Mouse (Mus musculus) frontal cortex, postnatal 36 days (tissue): Measurements from ENCODE around the gene Nup35.

ENCODE experiments used
- DNase-seq, 2 experiments: peaks; one replicate each; pipeline ENCODE4 v3.0.0; 2022; ENCODE audit warnings: low spot score in 2 of 2

The Nup35 gene

DNA sequence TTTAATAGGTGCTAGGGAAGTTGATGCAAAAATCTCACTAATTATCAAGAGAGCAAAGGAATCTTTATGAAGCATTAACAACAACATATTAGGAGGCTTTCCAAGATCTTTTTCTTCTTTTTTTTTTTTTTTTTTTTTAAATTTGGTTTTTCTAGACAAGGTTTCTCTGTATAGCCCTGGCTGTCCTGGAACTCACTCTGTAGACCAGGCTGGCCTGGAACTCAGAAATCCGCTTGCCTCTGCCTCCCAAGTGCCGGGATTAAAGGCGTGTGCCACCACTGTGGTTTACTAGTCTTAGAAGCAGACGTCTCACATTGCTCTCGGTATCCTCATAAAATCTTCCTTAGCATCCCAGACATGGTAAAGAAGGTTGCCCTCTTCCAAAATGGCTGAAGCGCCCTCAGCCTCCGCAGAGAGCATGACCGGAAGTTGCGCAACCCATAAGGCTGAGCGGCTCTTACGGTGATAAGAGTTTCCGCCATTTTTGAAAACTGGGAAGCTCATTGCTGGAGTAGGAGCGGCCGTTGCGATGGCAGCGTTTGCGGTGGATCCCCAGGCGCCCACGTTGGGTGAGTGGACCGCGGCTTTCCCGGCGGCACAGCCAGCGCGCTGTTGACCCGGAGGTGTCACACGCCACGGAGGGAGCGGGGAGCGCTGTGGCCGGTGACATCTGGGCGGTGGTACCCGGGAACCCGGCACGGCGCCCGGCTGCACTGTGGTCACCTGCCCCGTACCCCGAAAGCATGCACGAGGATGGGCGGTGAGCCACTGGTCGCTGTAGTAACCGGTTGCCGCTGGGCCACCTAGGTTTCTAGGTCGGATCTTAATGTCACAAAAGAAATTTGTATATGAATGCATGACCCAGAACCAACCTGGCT, 21.6 kb downstream of the Nup35 start:
- DNase-seq = peak; percentile 90 to 95

DNA sequence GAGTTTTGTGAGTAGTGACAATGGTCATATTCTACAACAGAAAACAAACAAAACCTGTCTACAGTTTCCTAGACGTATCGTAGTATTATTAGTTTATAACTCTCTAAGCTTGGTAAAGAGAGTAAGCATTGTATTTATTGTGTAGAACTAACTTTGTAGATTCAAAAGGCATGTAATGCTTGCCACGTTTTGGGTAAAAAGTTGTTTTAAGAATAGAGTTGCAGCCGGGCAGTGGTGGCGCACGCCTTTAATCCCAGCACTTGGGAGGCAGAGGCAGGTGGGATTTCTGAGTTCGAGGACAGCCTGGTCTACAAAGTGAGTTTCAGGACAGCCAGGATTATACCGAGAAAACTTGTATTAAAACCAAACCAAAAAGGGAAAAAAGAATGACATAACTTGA, 22.4 kb downstream of the Nup35 start:
- no peak for DNase-seq

- DNase-seq = no peak
These were observed 22.8 kb downstream of the Nup35 start for GRCm38 (mm10) chr2:80639864-80640263.

- DNase-seq = no peak
These were observed 44.4 kb downstream of the Nup35 start for GRCm38 (mm10) chr2:80661414-80661813.

DNA sequence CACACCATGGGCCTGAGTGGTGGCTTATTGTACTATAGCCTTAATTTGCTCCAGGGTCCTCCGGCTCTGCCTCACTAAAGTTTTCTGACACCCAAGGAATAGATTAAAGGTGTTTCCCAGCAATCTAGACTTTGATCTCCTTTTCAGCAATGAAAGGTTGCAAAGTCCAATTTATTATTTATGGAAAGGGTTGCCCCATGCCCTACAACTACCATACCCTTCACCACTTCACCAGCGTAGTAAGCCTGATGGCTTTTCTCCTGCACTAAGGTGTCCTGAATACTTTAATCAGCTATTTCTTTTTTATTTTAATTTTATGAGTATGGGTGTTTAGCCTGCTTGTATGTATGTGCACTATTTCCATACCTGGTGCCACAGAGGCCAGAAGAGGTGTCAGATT, 45.6 kb downstream of the Nup35 start:
- no peak for DNase-seq

GRCm38 (mm10) chr2:80667396-80667964, 50.4 kb downstream of the Nup35 start:
- DNase-seq = no peak

DNA sequence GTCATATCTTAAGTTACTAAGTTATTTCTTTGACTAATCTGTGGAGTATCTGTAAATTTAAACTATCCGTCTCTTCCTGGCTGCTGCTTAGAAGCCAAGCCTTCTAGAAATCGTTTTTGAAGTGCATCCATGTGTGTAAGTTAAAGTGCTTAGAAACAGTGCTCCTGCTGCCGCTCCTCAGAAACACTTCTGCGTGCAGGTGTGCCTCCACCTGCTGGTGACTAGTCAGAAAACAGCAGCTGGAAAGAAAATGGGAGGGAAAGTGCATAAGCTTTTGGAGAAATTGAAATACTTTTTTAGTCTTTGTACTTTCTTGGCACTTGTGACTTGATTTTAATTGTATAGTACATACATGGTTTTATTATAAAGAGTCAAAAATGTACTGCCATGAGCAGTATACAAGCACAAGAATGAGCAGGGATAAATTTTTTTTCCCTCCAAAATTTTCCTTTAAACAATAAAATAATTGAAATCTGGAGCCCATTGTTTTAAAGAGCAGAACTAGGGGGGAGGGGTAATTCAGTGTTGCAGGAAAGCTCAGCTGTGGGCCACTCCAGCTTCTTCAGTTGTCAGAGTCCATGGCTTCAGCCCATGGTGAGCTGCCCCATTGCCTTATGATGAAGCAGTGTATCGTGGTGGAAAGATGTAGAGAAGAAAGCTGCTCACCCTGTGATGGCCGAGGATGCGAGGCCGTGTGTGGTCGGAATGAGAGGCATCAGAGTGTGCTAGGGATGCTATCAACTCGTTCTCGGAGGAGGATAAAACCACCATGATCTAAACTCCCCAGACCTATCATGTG, 53.0 kb downstream of the Nup35 start:
- peak in 1 of 2 experiments; percentile 18 for DNase-seq

- no peak for DNase-seq
These were observed 61.8 kb downstream of the Nup35 start for GRCm38 (mm10) chr2:80678803-80679202.

- DNase-seq = no peak
These were observed 66.7 kb downstream of the Nup35 start for GRCm38 (mm10) chr2:80683727-80684239.

GRCm38 (mm10) chr2:80684396-80685071, 67.5 kb downstream of the Nup35 start:
- DNase-seq = no peak

GRCm38 (mm10) chr2:80688261-80688660, 71.2 kb downstream of the Nup35 start:
- DNase-seq = no peak

- DNase-seq = no peak
These were observed 90.4 kb downstream of the Nup35 start for GRCm38 (mm10) chr2:80707429-80707828.
